Mouse (Mus musculus): Measurements from ENCODE around the gene Kremen1. TPM values are rescaled to one million over a fixed set of nuclear protein-coding genes. Genes with fewer than 3 reads are reported as not detected.

Kremen1 gene
- polyA plus RNA-seq, 1 experiment from 2014 or later = 18.3 TPM

DNA sequence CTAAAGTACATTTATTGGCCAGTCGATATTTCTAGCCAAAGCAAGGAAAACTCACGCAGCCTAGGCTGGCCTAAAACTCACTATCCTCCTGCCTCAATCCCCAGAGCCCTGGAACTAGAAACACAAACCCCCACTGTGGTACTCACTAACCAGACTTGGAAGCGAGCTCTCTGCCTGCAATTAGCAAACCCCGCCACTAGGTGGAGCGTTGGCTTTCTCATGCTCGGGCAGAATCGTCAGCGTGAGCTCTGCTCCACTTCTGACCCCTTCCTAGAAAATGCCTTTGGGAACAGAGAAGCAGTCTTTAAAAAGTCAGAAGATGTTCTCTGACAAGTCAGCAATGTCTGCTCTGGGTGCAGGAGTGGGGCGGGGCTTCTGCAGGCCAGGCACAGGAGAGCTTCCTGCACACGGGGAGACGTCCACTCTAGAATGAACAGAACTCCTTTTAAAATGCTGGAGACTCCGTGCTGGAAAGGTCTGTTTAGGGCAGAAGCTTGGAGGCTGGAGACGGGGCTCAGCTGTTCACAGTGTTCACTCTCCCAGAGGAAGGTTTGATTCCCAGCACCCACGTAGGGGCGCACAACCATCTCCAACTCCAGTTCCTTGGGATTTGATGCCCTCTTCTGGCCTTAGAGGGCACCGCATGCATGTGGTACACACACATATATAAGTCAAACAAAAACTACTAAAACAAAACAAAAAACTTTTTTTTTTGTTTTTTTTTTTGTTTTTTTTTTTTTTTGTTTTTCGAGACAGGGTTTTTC lies 100.5 kb downstream of the Kremen1 start:
- Histone ChIP-seq H3K9me3 (replicated peaks; ENCODE audit: low read length) (no peaks in the 10 kb centered on the region), H3K27me3 (ENCODE audit: insufficient read depth, low read length) (no peaks in the 10 kb centered on the region), H3K4me1 (replicated peaks; ENCODE audit: insufficient read depth, low read length) (0 out of 2 replicates have a peak, but pooled peaks cover 13% of the 10 kb centered on the region), H3K4me3 (replicated peaks; ENCODE audit: low read depth, low read length) (no peak overlapping the region), H3K36me3 (ENCODE audit: insufficient read depth, low read length) (no peaks in the 10 kb centered on the region), H3K4me2 (ENCODE audit: low read length) (no peak overlapping the region), H3K27ac (no peak overlapping the region), H3K9ac (ENCODE audit: low read depth, low read length) (no peak overlapping the region)
- no peak for DNase-seq (ENCODE audit: low spot score)
- no peak for ATAC-seq (replicated peaks; ENCODE audit: low FRiP score, low read depth)
- WGBS = 78% methylated on average over 17 of the region's 17 CpGs
- peak; percentile 61 for TF ChIP-seq CTCF (IDR thresholded peaks at IDR 0.05; ENCODE audit: low read depth)

DNA sequence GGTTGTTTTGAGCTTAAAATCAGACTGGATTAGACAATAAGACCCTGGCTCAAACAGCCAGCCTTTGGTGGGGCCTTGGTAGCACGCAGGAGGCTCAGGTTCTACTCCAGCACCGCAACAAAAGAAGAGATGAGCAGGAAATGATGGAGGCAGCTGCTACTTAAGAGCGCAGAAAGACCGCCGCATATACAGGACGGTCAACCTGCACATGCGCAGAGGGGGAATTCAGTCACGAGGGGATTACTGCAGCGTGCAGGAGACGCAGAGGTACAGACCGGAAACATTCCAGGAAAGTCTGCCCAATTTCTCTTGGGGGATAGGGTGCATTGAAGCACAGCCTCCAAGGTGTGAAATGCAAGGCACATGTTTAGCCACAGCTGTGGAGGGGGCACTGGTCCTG lies 103.3 kb downstream of the Kremen1 start:
- Histone ChIP-seq H3K4me2 (ENCODE audit: low read length) (no peak overlapping the region), H3K36me3 (ENCODE audit: insufficient read depth, low read length) (no peaks in the 10 kb centered on the region), H3K4me1 (replicated peaks; ENCODE audit: insufficient read depth, low read length) (peaks cover 23% of the 10 kb centered on the region; the same call in 1 of the 2 replicates), H3K9ac (ENCODE audit: low read depth, low read length) (no peak overlapping the region), H3K27ac (no peak overlapping the region), H3K27me3 (ENCODE audit: insufficient read depth, low read length) (no peaks in the 10 kb centered on the region), H3K4me3 (replicated peaks; ENCODE audit: low read depth, low read length) (no peak overlapping the region), H3K9me3 (replicated peaks; ENCODE audit: low read length) (no peaks in the 10 kb centered on the region)
- WGBS = 64% methylated on average over 11 of the region's 11 CpGs
- no peak for ATAC-seq (replicated peaks; ENCODE audit: low FRiP score, low read depth)
- no peak for TF ChIP-seq CTCF (IDR thresholded peaks at IDR 0.05; ENCODE audit: low read depth)
- no peak for DNase-seq (ENCODE audit: low spot score)

DNA sequence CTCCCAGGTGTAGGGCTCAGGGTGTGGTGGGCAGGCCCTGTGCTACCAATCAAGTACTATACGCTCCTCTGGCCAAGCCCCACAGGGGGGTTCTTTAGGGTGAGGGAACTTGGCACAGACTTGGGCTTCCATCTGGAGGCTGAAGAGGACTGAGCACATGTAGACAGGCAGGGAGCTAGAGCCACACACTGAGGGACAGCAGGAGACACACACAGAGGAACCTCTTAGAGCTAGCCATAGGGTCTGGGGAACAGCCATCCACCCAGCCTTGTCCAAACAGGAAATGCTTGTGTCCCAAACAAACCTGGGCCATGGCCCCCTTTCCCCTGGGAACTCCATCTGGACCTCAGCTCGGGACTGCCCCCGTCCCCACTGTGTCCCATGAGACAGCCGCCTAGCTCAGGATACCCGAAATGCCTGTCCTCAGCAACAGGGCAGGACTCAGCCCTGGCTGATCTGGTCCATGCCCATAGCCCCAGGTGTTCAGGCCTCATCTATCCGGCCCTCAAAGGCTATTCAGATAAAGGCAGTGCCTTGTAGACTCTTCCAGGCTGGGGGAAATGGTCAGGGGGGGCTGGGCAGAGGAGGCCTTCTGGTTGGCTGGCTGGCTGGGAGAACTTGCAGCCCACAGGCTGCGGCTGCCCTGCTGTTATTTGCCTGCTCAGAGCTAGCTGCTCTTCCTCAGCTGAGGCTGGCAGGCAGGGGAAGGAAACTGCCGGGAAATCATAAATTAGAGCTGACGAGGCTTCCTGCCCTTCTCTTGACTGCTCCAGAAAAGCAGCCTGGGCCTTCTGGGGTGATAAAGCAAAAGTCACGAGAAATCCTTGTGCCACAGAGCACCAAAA lies 106.2 kb downstream of the Kremen1 start:
- no peak overlapping the region for H3K9ac ChIP-seq (ENCODE audit: low read depth, low read length)
- no peaks in the 10 kb centered on the region for H3K27me3 ChIP-seq (ENCODE audit: insufficient read depth, low read length)
- H3K4me1 ChIP-seq (replicated peaks; ENCODE audit: insufficient read depth, low read length) = peaks cover 32% of the 10 kb centered on the region
- no peaks in the 10 kb centered on the region for H3K9me3 ChIP-seq (replicated peaks; ENCODE audit: low read length)
- ATAC-seq (replicated peaks; ENCODE audit: low FRiP score, low read depth) (peak; percentile 10; the same call in 1 of the 2 replicates), DNase-seq (ENCODE audit: low spot score) (peak; percentile 76)
- H3K27ac ChIP-seq = peak overlapping the region; percentile 79
- no peak overlapping the region for H3K4me3 ChIP-seq (replicated peaks; ENCODE audit: low read depth, low read length)
- no peak for TF ChIP-seq CTCF (IDR thresholded peaks at IDR 0.05; ENCODE audit: low read depth)
- no peaks in the 10 kb centered on the region for H3K36me3 ChIP-seq (ENCODE audit: insufficient read depth, low read length)
- 27% methylated on average over 10 of the region's 10 CpGs for WGBS
- H3K4me2 ChIP-seq (ENCODE audit: low read length) = 0 out of 2 replicates have a peak overlapping the region, but pooled peaks have one; percentile 2

DNA sequence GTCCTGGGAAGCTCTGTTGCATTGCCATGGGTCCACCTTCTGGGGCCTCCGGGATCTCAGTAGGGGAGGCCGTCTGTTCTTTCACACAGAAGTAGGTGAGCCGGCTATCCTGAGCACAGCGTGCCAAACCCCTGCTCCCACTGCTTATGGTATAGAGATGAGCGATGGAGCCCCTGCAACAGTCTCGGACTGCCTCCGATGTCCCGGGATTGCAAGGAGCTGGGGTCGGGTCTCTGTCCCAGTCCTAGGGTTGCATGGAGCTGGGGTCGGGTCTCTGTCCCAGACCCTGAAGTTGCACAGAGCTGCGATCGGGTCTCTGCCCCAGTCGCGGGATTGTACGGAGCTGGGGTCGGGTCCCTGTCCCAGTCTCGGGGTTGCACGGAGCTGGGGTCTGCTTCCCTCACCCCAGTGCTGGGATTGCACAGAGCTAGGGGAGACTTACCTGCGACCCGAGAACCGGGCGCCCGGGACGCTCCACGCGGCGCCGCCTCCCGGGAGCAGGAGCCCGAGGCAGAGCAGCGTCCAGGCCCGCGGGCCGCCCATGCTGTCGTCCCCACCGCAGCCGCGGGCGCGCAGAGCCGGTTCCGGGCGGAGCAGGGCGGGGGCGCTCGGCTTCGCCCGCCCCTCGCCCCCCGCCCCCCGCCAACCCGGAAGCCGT lies 109.5 kb downstream of the Kremen1 start, which contains the start of gene Emid1:
Gene Emid1 (minus strand): TSS at position 578 of the 658 bp plus-strand sequence.
- no peaks in the 10 kb centered on the region for H3K36me3 ChIP-seq (ENCODE audit: insufficient read depth, low read length)
- no peaks in the 10 kb centered on the region for H3K27me3 ChIP-seq (ENCODE audit: insufficient read depth, low read length)
- DNase-seq (ENCODE audit: low spot score) = no peak
- H3K4me3 ChIP-seq (replicated peaks; ENCODE audit: low read depth, low read length) = peak within 1 kb of the TSS; percentile 57
- no peaks in the 10 kb centered on the region for H3K9me3 ChIP-seq (replicated peaks; ENCODE audit: low read length)
- no peak for TF ChIP-seq CTCF (IDR thresholded peaks at IDR 0.05; ENCODE audit: low read depth)
- WGBS = under 1% methylated on average over 35 of the region's 53 CpGs
- H3K27ac ChIP-seq = peak within 1 kb of the TSS; percentile 77
- H3K4me1 ChIP-seq (replicated peaks; ENCODE audit: insufficient read depth, low read length) = peaks cover 51% of the 10 kb centered on the region
- H3K9ac ChIP-seq (ENCODE audit: low read depth, low read length) = peak within 1 kb of the TSS; percentile 70
- peak within 1 kb of the TSS; percentile 95 for H3K4me2 ChIP-seq (ENCODE audit: low read length)
- ATAC-seq (replicated peaks; ENCODE audit: low FRiP score, low read depth) = peak; percentile 15

DNA sequence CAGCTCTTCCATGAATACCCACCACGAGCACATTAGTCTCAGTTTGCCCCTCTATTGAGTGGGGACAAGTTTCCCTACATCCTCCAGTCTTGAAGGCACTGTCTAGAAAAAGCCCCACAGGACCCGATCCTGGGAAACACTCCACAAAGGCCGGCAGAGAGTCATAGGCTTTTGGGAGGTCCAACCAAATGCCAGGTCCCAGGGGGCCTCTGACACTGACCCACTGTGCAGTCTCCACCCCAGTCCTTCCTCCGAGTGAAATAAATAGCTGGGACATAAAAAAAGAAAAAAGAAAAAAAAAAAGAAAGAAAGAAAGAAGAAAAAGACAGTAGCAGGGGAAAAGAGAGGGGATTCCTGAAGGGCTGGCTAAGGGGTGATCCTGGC lies 110.1 kb downstream of the Kremen1 start:
- DNase-seq (ENCODE audit: low spot score) = no peak
- peaks cover 47% of the 10 kb centered on the region for H3K4me1 ChIP-seq (replicated peaks; ENCODE audit: insufficient read depth, low read length)
- H3K4me3 ChIP-seq (replicated peaks; ENCODE audit: low read depth, low read length) = peak overlapping the region; percentile 57
- H3K27me3 ChIP-seq (ENCODE audit: insufficient read depth, low read length) = no peaks in the 10 kb centered on the region
- H3K36me3 ChIP-seq (ENCODE audit: insufficient read depth, low read length) = no peaks in the 10 kb centered on the region
- ATAC-seq (replicated peaks; ENCODE audit: low FRiP score, low read depth) = no peak
- TF ChIP-seq CTCF (IDR thresholded peaks at IDR 0.05; ENCODE audit: low read depth) = no peak
- no peaks in the 10 kb centered on the region for H3K9me3 ChIP-seq (replicated peaks; ENCODE audit: low read length)
- peak overlapping the region; percentile 70 for H3K9ac ChIP-seq (ENCODE audit: low read depth, low read length)
- 24% methylated on average over 4 of the region's 4 CpGs for WGBS
- H3K27ac ChIP-seq = peak overlapping the region; percentile 77
- peak overlapping the region; percentile 95 for H3K4me2 ChIP-seq (ENCODE audit: low read length)

All from kidney, postnatal 0 days (tissue).